Mouse (Mus musculus) MEL (cell line): Measurements from ENCODE around the gene Ephx4.

Experiments
- CTCF ChIP-seq, 3 experiments: IDR thresholded peaks in 2 of 3; conservative IDR thresholded peaks in 1 of 3; 2 replicates each; pipeline ENCODE4 v1.5.1; 2011 to 2012; ENCODE audit warnings: low read length in 3 of 3, low read depth in 2 of 3, mild to moderate bottlenecking in 2 of 3, improper control_type of control experiment in 1 of 3, inconsistent platforms in 1 of 3, mixed read lengths in 1 of 3, moderate library complexity in 1 of 3; ENCODE audit not compliant: control insufficient read depth in 1 of 3, insufficient read depth in 1 of 3, poor library complexity in 1 of 3, severe bottlenecking in 1 of 3
- HCFC1 ChIP-seq: IDR thresholded peaks from 2 replicates; pipeline ENCODE4 v1.6.1; 2012; ENCODE audit warnings: low read depth, mild to moderate bottlenecking, inconsistent platforms, low read length, improper control_type of control experiment, moderate library complexity
- MAFK ChIP-seq: IDR thresholded peaks from 2 replicates; pipeline ENCODE4 v1.6.1; 2011; ENCODE audit warnings: low read depth, mild to moderate bottlenecking, low read length, improper control_type of control experiment, borderline replicate concordance
- MAX ChIP-seq: IDR thresholded peaks from 2 replicates; pipeline ENCODE4 v1.6.1; 2011; ENCODE audit warnings: low read length, improper control_type of control experiment
- POLR2A ChIP-seq, 2 experiments: IDR thresholded peaks; 2 replicates each; pipeline ENCODE4 v1.6.1; 2011 to 2012; ENCODE audit warnings: low read length in 2 of 2, mild to moderate bottlenecking in 2 of 2, control low read depth in 1 of 2, improper control_type of control experiment in 1 of 2, low read depth in 1 of 2, moderate library complexity in 1 of 2; ENCODE audit not compliant: control insufficient read depth in 1 of 2, insufficient read depth in 1 of 2, poor library complexity in 1 of 2
- SMC3 ChIP-seq: IDR thresholded peaks from 2 replicates; pipeline ENCODE4 v1.6.1; 2011; ENCODE audit warnings: low read depth, low read length, improper control_type of control experiment
- USF2 ChIP-seq, 2 experiments: IDR thresholded peaks; 2 replicates each; pipeline ENCODE4 v1.6.1; 2011 to 2012; ENCODE audit warnings: improper control_type of control experiment in 2 of 2, low read length in 2 of 2, borderline replicate concordance in 1 of 2, inconsistent platforms in 1 of 2, low read depth in 1 of 2, mild to moderate bottlenecking in 1 of 2; ENCODE audit not compliant: insufficient read depth in 1 of 2

DNA sequence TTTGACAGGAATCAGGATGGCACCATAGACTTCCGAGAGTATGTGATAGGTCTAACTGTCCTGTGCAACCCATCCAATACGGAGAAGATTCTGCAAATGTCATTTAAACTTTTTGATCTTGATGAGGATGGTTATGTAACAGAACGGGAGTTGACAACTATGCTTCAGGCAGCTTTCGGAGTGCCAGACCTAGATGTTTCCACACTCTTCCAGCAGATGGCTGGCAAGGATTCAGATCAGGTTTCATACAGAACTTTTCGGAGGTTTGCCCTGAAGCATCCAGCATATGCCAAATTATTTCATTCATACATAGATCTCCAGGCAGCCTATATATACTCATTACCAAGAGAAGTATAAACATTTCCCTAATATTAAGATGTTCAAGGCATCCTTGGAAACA, 31.5 kb downstream of the Ephx4 start:
- TF ChIP-seq SMC3 (no peak), CTCF (IDR thresholded peaks at IDR 0.05 in 2 of 3, conservative IDR thresholded peaks at IDR 0.05 in 1 of 3; ENCODE audit: control insufficient read depth in 1 of 3, insufficient read depth in 1 of 3, low read depth in 2 of 3, low read length in 3 of 3, poor library complexity in 1 of 3, severe bottlenecking in 1 of 3) (no peak), HCFC1 (no peak), POLR2A (IDR thresholded peaks at IDR 0.05; ENCODE audit: control insufficient read depth in 1 of 2, insufficient read depth in 1 of 2, low read depth in 1 of 2, low read length in 2 of 2, poor library complexity in 1 of 2) (no peak), USF2 (IDR thresholded peaks at IDR 0.05; ENCODE audit: borderline replicate concordance in 1 of 2, insufficient read depth in 1 of 2, low read depth in 1 of 2, low read length in 2 of 2) (no peak), MAFK (no peak), MAX (no peak)
